Mouse (Mus musculus) testis, adult 2 months (tissue): ENCODE data around the gene Tlcd1.

Experiments used
- CTCF ChIP-seq: fragments of 200-500 bp; IDR thresholded peaks from 2 replicates; pipeline ENCODE4 v1.5.1; 2012; ENCODE audit warnings: low read depth, mild to moderate bottlenecking, inconsistent platforms, low read length, moderate library complexity; ENCODE audit not compliant: control insufficient read depth, insufficient read depth, insufficient replicate concordance
- POLR2A ChIP-seq: fragments of 200-500 bp; IDR thresholded peaks from 2 replicates; pipeline ENCODE4 v1.6.1; 2012; ENCODE audit warnings: low read depth, mild to moderate bottlenecking, inconsistent platforms, low read length, moderate library complexity; ENCODE audit not compliant: control insufficient read depth

DNA sequence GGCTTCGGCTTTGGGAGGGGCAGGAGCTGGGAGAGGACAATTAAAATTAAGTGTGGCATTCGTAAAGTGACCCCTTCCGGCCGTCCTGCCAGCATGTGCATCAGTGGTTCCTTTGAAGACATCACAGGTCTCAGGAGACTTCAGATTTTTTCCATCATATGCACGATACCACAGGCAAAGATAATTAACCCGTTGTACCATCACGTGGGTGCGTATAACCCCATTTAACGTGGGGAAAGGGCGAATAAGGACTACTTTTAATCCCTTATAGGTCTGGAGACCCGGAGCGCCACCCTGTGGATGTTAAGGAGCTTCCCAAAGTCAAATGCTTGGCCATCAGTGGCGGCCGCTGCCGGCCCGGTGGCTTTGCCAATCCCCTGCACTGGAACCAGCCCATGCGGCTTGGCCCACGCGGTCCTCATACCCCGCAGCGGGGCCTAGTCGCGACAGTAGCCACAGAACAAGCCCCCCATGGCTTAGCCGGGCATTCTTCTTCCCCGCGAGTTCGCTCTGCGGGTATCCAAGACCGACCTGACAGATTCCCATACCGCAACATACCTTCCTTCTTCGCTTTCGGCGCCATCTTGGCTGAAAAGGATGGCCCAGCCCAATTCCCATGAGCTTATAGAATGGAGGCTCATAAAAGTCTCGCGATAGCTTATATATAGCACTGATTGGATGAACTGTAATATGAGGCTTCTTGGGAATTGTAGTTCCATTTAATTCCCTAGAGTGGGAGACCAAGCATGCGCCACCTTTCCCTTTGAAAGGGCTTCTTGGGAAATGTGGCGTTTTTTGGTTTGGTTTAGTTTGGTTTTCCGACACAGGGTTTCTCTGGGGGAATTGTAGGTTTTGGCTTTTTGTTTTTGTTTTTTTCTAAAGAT lies 6.7 kb downstream of the Tlcd1 start, which contains the start of gene Rpl23a:
- TF ChIP-seq CTCF (no peak), POLR2A (peak; percentile 74)
